Mouse (Mus musculus) kidney, postnatal 36 days (tissue): ENCODE results near the gene Pqbp1.
"Not testable (repeated sequence)": the region's sequence is repeated elsewhere in the genome, so short reads cannot be mapped to it uniquely, and the experiment has no call there.

Experiments
- DNase-seq, 2 experiments: peaks; one replicate each; pipeline ENCODE4 v3.0.0; 2021 to 2022; ENCODE audit warnings: mixed read lengths in 2 of 2

The Pqbp1 gene

DNA sequence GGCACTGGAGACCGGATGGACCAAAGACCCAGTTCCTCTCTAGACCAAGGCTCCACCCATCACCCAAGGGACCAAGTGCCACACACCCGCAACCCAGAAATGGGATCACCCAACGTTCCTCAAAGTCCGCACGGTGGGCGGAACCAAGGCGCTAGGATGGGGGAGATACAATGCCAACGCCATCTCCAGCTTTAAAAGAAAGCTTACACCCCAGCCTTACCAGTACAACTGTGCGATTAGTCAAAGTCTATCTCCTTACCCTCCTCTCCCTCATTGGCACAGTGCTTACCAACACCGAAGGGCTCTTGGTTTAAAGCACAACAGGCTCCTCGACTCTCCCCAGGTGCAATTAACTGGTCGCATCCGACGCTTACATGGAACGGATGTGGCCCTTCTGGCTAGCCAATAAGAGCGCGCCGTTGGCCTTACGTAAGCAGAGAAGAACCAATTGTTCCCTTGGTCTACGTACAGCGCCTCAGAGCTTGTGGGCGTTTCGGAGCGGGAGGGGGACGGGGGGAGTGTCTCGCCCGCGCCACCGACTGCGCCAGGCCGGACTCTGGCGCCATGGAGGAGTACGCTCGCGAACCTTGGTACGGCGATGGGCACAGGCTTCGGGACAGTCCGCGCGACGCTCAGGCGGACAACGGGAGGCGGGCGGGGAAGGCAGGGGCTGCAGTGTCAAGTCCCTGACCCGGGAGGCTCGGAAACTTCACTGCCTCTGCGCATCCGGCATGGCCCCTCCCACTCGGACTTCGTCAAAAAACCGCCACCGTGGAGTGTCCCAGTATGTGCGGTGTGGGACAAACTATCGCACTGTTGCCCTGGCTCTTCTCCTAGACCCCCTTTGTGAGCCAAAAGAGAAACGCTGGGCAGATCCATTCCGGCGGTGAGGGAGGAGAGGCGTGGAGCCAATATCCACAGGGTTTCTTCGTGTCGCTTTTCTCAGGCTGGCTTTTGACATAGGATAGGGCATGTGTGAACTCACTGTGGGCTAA, at the start of gene Pqbp1, which contains the start of gene Timm17b:
TSS of gene Pqbp1 (minus strand) at position 390 of the 995 bp plus-strand sequence.
TSS of gene Timm17b (plus strand) at position 478 of the 995 bp plus-strand sequence.
- DNase-seq = peak; percentile 93 to 95

DNA sequence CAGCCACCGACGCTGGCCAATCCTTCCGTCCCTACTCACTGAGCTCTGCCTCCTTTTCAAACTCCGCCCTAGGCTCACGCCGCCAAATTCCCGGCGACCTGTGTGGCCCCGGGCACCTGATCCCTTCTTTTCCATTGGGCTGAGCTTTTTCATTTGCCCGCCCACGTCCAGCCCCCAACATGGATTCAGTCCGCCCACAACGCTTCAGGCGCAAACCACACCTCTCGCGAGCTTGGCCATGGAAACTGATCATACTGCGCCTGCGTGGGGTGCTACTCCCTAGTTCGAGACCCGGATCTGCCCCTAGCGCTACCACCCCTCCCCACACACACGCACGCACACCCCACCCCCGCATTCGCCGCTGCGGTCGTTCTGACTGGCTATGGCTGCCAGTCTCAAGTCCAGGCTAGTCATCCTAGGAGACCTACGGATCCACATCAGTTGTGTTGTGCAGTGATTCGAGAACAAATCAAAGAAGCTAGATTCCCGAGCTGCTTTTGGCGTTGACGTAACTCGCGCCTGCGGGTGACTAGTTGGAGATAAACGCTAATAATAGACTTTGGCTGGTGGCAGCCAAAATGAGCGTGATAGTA, 48.9 kb upstream of the Pqbp1 start:
- DNase-seq = peak; percentile 94 to 95

DNA sequence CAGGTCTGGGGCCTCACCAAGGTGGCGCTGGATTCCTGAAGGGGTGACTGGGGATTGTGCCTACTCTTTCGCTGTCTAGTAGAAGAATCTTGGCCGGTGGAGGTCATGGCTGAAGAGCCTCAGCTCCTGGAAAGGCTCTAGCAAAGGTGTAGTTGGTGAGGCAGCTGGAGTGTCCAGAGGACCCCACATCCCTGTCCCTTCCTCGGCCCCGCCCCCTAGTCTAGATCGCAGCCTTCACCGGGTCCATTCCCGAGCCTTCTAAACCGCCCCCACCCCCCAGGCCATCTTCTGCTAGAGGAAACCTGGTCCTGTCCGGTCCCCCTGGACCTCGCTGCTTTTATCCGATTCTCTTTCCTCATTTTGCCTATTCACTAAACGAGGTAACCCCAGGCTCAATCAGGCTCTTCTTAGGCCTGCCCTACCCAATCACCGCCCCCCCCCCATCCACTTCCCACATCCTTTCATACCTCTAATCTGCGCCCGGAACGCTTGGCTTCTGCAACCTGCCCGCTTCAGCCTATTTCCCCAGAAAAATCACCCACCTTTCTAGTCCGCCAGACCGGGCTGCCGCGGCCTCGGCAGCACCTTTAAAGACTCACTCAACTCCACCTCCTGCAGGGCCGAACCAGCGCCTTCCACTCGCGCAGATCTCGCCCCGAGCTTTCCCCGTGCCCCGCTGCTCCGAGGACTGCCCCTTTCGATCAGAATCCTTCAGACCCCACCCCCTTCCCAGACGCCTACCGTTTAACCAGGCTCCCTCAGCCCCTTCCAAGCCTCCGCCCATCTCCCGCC, 48.2 kb upstream of the Pqbp1 start, which contains the start of gene Hdac6:
TSS of gene Hdac6 (minus strand) at position 782 of the 792 bp plus-strand sequence.
- DNase-seq = peak; percentile 13 to 48

DNA sequence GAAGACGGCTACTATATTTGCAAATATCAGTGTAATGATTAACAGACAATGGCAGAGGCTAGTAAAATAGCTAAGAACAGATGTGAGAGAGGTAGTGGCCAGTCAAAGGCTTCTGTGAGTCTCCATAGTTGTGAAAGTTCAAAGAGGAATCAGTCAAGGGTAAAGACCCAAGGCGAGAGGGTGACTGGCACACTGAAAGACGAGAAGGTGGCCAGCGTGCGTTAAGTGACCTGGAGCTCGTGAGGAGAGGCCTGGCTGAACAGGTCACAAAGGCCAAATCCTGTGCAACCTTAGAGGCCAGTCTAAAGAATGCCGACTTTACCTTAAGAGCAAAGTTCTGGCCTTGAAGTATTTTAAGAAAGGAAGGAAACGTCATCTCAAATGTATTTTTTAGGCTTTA, 46.5 kb upstream of the Pqbp1 start:
- DNase-seq = peak; percentile 33 to 44

DNA sequence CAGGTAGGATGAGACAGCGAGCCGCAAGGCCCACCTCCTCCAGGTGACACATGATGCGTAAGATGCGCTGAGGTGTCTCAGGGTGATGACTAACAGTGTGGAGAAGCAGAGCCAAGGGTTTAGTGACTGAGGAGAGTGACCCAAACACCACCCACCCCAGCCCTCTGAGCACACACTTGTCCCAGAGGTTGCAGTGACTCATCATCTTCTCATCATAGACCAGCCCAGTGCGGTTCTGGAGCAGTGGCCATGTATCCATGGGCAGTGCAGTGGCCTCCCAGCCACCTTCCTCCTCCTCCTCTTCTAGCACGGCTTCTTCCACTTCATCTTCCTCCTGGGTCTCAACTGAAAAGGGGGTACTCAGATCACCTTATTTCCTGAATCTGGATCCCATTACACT, 38.6 kb upstream of the Pqbp1 start:
- DNase-seq = no peak

DNA sequence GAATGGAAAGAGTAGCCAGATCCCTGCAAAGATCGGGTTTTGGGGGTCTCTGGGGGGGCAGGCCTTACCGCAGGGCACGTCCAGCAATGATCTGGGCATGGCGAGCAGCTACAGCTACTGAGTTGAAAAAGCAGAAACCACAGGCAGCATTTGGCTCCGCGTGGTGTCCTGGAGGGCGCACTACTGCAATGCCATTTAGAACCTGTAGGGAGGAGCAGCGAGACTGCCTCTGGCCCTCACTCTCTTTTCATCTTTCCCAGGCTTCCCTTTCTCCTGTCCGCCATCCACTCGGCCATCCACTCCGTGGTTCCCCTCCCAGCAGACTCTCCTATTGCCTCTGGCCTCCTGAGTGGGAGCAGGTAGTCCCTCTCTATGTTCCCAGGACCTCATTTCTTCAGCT, 37.8 kb upstream of the Pqbp1 start:
- peak in 1 of 2 experiments; percentile 4 for DNase-seq

DNA sequence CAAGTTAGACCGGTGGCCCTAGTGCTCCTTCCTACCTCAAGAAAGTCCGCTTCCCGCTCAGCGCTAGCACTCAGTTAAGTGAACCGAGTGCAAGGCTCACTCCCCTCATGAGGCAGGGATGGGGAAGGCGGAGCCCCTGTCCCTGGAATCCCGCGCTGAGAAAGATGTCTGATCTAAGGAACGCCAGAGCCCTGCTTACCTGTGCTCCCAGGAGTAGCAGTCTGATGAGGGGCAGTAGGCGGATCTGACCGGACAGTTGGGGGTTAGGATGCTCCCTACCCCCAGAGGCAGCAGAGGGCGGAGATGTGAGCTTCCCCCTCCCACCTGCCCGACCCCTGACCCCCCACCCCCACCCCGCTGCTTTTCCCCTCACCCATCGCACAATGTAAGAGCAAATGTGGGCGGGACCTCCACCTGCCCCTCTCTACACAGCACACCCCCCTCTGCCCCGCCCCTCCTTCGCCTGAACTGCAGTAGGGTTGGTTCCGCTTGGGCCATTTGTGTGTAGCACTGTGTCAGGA, 29.3 kb upstream of the Pqbp1 start, which contains the start of gene Eras:
TSS of gene Eras (minus strand) at position 338 of the 521 bp plus-strand sequence.
- no peak for DNase-seq

DNA sequence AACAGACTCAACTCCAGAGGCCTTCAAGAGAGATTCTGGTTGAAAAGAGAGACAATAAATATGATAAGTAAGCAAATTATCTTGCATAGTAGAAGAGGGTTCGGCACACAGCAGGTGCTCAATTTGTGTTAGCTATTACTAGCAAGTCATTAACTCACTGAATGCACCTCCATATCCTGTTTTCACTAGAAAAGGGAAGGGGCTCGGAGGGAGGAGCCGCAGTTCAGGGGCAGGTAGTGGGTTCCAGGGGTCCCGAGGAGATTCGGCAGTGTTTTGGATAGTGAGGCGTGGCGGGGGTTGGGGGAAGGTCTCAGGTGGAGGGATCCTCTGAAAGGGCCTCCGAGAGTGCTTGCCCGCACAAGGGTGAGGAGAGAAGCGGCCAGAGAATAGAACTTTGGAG, 28.0 kb upstream of the Pqbp1 start:
- no peak for DNase-seq

DNA sequence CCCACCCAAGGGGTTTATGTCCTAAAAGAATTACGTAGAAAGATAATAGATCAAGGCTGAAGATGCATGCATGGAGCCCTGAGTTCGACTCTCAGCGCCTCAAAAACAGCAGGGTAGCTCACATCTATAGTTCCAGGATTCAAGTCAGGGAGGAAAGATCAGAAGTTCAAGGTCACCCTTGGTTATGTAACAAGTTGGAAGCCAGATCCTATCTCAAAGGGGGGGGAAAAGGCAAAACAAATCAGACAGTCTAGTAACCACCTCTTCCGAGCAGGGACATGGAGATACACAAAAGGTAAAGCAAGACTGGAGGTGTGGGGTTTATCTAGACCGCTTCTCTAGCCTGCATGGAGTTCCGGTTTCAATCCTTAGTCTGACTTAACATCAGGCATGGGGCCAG, 27.2 kb upstream of the Pqbp1 start:
- no peak for DNase-seq

DNA sequence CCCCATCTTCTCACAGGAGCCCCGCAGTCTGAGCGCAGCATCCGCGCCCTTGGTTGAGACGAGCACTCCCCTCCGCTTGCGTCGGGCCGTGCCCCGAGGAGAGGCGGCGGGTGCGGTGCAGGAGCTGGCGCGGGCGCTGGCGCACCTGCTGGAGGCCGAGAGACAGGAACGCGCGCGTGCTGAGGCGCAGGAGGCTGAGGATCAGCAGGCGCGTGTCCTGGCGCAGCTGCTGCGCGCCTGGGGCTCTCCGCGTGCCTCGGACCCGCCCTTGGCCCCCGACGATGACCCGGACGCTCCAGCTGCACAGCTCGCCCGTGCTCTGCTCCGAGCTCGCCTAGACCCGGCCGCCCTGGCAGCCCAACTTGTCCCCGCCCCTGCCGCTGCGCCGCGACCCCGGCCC, 23.0 kb upstream of the Pqbp1 start:
- peak in 1 of 2 experiments; percentile 14 for DNase-seq

DNA sequence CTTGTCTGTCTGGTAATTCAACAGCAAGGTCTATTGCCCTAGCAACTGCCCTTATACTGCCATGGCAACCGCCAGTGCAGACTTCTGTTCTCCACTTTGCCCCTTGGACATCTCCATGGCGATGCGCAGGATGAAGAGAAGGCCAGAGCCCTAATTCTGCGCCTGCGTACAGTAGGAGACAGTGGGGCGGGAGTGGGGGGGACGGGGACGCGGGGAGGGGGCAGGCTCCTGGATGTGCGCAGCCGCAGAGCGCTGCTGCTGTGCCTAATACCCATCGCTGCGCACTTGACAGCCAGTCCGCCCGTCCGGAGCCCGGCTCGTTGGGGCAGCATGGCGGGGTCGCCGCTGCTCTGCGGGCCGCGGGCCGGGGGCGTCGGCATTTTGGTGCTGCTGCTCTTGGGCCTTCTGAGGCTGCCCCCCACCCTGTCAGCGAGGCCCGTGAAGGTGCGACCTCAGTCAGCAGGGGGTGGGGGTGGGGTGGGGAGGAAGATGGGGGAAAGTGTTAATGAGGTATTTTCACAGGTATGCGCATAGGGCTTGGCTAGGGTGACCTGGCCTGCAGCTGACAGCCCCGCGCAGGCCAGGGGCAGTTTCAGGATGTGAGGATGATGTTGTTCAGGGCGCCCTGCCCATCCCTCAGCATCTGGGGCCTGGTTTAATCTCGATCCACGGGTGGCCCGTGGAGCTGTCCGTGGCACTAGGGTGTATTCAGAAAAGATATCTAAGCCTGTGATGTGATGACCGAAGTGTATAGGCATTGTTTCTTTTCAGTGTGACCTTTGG, 20.7 kb upstream of the Pqbp1 start, which contains the start of gene Pcsk1n:
TSS of gene Pcsk1n (plus strand) at position 222 of the 783 bp plus-strand sequence.
- DNase-seq = no peak

DNA sequence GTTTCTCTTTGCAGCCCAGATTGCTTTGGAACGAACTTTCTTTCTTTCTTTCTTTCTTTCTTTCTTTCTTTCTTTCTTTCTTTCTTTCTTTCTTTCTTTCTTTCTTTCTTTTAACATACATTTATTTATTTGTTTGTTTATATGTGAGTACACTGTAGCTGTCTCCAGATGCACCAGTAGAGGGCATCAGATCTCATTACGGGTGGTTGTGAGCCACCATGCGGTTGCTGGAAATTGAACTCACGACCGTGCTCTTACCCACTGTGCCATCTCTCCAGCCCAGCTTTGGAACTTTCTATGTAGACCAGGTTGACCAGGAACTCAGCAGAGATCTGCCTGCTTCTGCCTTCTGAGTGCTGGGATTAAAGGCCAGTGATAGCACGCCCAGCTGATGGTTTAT, 18.9 kb upstream of the Pqbp1 start:
- DNase-seq = not testable (repeated sequence)

DNA sequence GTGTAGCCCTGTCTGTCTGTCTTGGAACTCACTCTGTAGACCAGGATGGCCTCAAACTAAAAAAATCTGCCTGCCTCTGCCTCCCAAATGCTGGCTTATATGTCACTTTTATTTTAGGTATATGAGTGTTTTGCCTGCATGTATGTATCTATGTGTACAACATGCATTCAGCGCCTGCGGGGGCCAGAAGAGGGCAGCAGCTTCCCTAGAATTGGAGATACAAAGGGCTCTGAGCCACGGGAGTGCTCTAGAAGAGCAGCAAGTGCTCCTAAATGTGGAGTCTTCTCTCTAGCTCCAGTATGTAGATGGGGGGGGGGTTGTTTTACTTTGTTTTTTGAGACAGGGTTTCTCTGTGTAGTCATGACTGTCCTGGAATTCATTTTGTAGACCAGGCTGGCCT, 16.6 kb upstream of the Pqbp1 start:
- DNase-seq = peak; percentile 45 to 48

DNA sequence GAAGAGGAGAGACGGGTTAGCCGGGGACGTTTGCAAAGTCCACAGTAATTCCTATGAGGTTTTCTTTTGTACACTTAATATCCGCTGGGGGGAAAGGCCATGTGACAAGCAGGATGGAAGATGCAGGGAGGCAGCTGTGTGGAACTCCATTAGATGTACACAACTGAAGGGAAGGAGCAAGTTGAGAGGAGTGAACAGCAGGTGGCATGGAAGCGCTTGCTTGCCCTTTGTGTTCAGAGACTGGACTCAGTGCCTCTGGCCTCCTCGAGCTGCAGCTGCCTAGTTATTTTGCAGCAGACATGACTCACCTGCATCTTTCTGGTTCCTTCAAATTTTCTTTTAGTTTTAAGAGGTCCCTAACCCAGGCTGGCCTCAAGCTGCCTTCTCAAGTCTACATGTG, 11.4 kb upstream of the Pqbp1 start:
- DNase-seq = peak in 1 of 2 experiments; percentile 26

DNA sequence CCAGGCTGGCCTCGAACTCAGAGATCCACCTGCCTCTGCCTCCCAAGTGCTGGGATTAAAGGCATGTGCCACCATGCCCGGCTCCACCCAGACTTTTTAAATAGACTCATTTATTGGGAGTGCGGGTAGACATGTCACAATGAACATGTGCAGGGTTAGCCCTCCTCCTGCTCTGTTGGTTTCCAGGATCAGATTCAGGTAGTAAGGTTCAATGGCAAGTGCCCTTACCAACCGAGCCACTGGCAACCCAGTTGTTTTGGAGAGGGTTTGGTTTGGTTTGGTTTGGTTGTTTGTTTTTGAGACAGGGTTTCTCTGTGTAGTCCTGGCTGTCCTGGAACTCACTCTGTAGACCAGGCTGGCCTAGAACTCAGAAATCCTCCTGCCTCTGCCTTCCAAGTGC, 10.2 kb upstream of the Pqbp1 start, which contains the start of gene Gm10490:
TSS of gene Gm10490 (plus strand) at position 301 of the 400 bp plus-strand sequence.
- not testable (repeated sequence) for DNase-seq

DNA sequence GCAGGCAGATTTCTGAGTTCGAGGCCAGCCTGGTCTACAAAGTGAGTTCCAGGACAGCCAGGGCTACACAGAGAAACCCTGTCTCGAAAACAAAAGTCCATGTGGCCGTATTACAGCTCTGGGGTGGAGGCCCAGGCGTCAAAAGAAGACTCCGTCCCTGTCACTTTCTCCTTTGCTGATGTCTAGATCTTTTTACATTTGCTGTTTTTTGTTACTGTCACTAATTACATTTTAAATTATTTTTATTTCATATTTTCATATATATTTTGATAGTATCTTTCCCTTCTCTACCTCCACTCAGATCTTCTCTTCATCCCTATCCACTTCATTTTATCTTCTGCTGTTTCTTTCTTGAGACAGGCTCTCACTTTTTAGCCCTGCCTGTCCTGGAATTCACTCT, 8.7 kb upstream of the Pqbp1 start, which contains the start of gene Gm10491:
TSS of gene Gm10491 (minus strand) at position 101 of the 400 bp plus-strand sequence.
- no peak for DNase-seq

DNA sequence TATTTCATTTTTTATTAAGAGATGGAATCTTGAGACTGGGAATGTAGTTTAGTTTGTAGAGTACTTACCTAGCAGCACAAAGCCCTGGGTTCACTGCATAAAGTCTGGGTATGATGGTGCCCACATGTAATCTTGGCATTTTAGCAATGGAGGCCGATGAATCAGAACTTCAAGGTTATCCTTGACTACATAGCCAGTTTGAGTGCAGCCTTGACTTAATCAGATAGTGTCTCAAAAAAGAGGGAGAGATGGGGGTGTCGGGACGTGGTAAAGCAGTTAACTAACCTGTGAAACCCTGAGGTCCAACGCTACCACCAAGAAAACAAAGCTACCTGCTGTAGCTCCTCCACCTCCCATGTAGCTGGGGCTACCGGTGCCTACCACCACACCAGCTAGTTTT, 5.4 kb upstream of the Pqbp1 start:
- DNase-seq = no peak

DNA sequence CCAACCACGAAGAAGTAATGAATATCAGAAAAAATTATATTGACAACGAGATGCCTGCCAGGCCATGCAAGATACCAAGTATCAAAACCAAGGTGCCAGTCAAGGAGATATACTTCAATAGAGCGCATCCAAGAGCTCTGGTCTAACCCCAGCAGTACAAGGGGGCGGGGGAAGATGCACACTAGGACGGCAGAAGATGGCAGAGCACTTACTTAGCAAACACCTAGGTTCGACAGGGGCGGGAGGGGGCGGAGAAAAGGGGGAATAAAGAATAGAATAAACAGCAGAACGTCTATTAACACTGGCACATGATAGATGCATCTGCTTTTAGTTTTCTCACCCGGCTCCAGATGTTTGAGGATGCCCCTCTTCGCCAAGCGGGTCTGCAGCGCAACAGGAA, 858 bp downstream of the Pqbp1 start:
- DNase-seq = no peak

DNA sequence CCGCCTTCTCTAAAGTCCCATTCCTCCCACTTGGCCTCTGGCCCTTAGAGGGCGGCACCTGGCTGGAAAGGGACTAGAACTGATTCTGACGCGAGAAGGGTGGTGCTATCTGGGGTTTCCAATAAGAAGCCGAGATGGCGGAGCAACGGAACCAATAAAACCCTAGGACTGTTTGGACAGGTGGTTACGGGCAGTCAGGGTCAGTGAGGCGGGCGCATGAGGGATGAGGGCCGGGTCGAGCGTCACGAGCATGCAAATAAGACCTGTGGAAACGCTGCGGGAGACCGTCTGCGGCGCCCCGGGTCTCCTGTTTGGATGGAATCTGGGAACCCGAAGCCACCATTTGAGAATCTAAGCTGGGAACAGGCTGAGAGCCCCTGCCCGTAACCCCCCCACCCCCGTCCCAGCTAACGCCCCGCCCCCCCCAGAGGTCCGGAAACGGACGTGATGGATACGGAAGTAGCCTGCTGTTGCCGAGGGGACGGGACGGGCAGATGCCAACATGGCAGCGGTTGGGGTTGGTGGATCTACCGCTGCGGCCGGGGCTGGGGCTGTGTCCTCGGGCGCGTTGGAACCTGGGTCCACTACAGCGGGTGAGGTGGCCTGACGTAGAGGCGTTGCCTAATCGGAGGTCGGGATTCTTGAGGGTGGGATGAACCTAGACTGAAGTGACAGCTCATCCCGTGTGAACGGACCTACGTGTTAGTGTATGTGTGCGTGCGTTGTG, 15.1 kb downstream of the Pqbp1 start, which contains the start of gene Slc35a2:
TSS of gene Slc35a2 (plus strand) at position 188 of the 727 bp plus-strand sequence.
- peak; percentile 90 to 95 for DNase-seq

DNA sequence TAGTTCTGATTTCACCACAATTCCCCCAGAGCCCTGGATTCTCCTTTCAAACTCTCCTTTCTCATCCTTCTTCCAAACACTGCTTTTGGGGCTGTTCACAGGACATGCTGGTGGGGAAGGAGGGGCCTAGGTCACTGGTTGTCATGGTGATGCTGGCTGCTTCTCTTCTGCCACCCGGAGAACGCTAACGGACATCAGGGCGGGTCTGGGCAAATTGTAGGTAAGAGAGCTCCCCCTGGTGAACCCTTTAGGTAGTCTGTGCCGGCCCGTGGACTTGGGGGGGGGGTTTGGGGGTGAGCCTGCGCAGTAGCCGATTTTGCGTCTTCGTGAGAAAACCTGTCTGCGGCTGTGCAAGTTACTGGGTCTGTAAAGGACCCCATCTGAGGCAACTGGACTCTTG, 19.2 kb downstream of the Pqbp1 start:
- peak; percentile 69 to 77 for DNase-seq

DNA sequence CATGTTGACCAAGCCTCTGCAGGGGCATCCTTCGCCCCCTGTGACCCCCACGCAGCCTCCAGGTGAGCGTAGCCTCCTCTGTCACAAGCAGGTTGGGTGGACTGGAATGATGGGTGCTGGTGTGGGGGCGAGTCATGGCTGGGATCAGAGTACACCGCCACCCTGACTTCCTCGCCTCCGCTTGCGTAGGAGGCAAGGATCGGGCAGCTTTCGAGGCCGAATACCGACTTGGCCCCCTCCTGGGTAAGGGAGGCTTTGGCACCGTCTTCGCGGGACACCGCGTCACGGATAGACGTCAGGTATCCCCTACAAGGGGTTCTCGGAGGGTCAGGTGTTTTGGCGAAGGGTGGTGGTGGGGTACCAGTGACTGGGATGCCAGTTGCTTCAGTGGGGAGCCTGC, 20.6 kb downstream of the Pqbp1 start:
- DNase-seq = peak in 1 of 2 experiments; percentile 18
